Mouse (Mus musculus) spleen, postnatal 14 days (tissue): ENCODE results near the gene Rhbdl3.

Experiments
- DNase-seq, 2 experiments: peaks; one replicate each; pipeline ENCODE4 v3.0.0; 2021 to 2022; ENCODE audit warnings: low spot score in 2 of 2

Gene Rhbdl3

DNA sequence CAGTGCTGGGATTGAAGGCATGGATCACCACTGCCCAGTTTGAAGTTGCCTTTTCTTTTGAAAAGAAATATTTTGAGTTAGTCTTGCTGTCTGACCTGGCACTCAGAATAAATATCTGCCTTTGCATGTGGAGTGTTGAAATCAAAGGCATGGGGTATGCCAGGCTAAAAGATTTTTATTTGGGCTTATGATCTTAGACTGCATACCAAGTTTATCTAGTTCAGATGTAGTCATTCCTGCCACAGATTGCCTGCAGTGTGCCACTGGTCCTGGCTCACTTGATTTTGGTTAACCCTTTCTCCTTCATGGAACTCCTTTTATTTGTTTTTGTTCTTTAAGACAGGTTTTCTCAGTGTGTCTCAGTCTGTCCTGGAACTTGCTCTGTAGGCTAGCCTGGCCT lies 83.7 kb downstream of the Rhbdl3 start:
- no peak for DNase-seq

DNA sequence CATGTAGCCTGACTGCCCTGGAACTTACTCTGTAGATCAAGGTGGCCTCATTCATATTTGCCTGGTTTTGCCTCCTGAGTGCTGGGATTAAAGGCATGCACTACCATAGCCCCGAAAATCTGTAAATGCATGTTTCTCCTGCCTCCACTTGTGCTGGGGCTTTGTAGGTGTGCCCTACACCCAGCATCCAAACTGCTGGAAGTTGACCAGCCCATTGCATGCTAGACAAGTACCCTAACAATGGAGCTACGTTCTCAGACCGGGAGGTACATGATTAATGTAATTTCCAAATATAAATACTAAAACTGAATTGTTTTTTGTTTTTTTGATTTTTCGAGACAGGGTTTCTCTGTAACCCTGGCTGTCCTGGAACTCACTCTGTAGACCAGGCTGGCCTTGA lies 84.3 kb downstream of the Rhbdl3 start:
- DNase-seq: no peak

DNA sequence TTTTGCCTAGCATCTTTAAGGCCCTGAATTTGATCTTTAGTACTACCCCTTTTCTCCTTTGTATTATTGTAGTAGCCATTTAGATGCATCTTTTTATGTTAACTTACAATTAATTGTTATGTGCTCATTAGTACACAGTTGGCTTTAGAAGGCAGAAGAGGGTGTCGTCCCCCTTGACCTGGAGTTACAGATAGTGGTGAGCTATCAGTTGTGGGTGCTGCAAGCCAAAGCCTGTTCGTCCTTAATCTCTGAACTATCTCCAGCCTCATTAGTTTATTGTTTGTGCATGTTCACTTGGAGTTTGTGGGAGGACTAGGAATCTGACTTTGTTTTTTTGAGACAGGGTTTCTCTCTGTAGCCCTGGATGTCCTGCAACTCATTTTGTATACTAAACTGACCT lies 86.1 kb downstream of the Rhbdl3 start:
- no peak for DNase-seq

DNA sequence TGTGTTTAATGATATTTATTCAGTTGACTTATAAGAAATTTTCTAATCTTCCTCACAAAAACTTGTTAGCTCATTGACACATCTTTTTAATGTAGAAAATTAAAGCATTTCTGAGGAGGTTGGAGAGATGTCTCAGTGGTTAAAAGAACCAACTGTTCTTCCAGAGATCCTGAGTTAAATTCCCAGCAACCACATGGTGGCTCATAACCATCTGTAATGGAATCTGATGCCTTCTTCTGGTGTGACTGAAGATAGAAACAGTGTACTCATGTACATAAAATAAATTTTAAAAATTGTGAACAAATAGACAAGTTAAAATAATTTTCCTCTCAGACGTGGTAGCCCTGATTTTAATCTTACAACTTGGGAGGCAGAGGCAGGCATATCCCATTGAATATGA lies 89.2 kb downstream of the Rhbdl3 start:
- no peak for DNase-seq

DNA sequence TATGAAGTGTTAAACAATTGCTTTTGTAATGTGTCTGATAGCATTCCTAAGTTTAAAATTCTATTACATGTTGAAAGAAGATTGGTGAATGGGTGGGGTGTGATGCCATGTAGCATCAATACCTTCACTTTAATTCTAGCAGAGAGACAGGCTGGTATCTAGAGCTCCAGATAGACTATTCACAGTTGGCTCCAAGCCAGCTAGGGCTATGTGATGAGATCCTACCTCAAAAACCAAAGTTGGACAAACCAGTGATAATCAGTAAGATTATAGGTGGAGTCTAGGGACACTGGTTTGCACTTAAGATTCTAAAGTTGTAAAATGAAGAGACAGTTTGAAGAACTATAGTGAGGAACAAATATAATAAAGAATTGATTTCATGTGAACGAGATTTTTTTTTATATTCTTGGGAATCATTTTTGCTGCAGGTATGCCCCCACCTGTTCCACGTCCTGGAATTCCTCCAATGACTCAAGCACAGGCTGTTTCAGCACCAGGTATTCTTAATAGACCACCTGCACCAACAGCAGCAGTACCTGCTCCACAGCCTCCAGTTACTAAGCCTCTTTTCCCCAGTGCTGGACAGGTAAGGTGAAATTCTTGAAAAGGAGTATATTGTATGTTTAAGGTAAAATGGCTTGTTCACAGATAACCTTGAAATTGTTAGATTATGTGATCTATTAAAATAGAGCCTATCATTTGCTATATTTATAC lies 90.9 kb downstream of the Rhbdl3 start:
- no peak for DNase-seq

DNA sequence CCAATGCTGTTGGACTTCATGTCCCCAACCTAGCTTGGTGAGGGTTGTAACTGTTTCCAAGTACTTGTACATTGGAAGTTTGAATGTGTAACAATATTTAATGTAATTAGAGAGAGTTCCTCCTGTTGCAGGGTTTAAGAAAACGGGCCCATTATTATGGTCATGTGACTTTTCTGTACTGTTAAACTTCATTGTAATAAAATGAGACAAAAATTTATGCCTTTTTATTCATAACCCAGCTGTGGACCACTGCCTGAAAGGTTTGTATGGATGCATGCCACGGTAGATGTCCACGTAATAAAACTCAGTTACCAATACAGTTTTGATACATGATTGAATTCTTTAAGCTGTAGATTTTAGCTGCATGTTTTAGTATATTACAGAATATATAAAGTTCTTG lies 95.2 kb downstream of the Rhbdl3 start:
- no peak for DNase-seq

DNA sequence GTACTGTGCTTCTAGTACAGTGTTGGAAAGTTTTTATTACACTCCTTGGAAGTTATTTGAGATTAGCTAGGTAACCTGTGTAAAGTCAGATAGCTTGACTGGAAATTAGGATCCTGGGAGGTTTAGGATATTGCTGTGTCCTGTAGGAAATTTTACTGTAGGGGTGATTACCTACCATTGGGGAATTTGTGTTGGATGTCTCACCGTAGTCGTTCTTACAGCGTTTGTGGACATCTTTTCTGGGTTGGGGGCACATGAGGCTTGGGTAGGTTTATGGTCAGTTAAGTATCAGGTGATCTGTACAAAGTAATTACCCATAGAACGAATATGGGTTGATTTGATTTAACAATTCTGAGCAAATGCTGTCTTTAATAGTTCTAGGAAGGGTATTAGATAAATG lies 95.9 kb downstream of the Rhbdl3 start:
- no peak for DNase-seq
